Mouse (Mus musculus) kidney, adult 9 months (tissue): ENCODE data around the gene Sfxn1.

Source experiments
- DNase-seq: peaks from one replicate; pipeline ENCODE4 v3.0.0; 2022

The Sfxn1 gene

DNA sequence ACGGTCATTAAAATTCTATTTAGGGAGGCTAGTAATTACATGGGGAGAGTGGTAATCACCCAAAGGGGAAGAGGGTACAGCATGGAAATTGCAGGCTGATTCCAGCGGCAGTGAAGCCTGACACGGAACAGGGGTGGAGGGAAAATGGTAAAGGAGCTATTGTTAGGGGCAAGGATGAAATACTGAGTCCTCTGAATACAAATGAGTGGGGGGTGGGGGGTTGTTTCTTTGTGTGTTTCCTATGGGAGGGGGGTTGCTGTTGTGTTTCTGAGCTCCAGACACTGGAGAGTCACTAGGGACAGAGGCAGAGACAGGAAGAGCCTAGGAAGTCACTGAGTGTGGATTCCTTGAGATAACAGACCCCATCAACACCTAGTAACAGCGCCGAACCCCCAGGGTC, 72.1 kb downstream of the Sfxn1 start:
- DNase-seq = no peak

DNA sequence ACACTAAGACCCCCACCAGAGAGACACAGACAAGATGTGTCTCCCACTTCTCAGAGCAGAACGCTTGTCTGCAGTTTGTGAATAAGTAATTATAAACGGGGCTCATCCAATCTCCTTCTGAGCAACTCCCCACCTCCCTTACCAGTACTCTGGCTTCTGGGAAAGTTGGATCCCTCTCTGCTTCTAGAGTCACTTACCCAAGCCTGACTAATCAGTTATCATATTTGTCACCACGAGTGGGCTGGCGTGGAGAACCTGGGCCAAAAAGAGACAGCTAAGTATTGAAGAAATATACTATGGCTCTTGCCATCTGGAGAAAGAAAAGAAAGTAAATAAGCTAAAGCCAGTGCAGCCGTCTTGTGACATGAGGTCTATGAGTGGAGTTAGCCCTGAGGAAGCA, 73.0 kb downstream of the Sfxn1 start:
- DNase-seq = no peak

DNA sequence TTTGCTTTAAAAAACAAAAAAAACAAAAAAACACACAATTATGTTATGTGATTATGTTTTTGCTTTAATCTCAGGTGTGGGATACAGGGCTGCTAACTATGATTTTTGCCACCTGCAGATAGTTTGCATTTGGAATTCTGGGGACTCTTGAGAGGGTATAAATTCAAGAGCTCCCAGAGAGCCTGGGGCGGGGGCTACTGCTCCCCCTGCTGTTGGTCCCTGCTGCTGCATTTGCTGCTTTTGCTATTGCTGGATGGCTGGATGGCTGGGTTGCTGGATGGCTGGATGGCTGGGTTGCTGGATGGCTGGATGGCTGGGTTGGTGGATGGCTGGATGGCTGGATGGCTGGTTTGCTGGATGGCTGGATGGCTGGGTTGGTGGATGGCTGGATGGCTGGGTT, 75.7 kb downstream of the Sfxn1 start:
- DNase-seq = peak; percentile 5

DNA sequence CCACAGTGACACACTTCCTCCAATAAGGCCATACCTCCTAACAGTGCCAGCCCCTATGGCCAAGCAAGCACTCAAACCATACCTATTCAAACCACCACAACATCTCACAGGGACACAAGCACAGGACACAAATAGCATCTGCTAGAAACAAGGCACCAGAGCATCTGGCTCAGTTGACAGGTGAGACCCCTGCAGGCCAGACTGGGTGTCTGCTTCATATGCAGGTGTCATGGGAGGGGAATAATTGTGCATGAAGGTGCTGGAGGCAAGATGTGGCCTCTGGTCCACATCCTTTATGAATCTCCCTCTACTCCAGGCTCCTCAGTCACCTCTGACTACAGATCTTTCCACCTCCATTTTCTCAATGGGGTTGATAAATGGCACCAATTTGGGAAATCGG, 80.8 kb downstream of the Sfxn1 start:
- DNase-seq = no peak

DNA sequence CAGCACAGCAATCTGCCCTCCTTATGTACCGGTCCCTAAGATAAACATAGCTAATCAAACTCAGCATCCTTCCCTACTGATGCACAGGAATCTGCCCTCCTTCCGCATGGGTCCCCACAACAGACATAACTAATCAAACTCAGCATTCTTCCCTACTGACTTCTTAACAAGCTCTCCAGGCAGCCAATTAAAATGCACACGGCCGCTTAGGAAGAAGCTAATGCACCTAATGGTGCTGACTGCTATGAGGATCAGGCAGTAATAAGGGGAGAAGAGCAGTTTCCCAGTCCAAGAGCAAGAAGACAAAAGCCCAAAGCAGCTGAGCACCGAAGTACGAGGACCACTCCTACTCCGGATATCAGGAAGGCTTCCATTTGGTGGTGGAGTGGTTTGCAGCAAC, 81.2 kb downstream of the Sfxn1 start:
- DNase-seq = no peak

DNA sequence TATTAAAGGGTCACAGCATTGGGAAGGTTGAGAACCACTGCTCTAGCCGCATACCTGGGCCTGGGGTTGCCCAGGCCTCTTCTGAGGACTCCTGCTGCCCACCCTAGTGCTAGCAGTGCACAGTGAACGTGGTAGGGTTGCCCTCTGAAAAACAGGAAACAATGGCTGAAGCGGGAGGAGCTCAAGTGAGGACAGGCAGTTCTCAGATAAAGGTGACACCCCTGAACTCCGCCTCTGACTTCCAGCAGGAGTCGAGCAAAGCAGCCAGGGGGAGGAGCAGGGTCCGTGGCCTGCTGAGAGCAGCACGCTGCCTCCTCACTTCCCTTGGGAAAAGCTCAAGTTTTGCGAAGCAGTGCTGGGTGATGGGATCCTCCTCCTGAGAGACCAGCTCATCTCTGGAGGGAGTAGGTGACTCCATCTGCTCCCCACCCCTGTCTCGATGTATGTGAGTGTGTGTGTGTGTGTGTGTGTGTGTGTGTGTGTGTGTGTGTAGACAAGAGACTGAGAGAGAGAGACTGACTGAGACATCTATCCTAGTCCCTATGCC, 82.1 kb downstream of the Sfxn1 start:
- DNase-seq = no peak

DNA sequence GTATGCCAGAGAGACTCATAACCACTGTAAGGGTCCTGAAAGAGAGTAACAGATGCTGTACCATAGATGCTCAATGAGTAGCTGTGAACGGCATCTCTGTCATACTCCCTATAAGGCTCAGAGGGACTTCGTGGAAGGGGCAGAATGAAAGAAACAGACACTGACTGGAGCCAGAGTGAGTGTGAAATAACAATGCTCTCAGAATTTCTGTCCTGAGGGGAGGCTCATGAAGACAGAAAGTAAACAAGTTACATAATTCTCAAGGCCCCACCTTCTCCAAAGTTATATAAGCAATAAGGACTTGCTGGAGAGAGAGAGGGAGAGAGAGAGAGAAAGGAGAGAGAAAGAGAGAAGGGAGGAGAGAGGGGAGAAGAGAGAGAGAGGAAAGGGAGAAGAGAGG, 84.2 kb downstream of the Sfxn1 start:
- DNase-seq = no peak
